Mouse (Mus musculus) ES-Bruce4 (cell line): Measurements from ENCODE around the gene Orai2.

Experiments
- CTCF ChIP-seq: IDR thresholded peaks from one replicate; pipeline ENCODE4 v1.8.1; 2011; ENCODE audit warnings: low read depth, low read length
- EP300 ChIP-seq: IDR thresholded peaks from 2 replicates; pipeline ENCODE4 v1.6.1; 2011; ENCODE audit warnings: low read depth, low read length; ENCODE audit not compliant: insufficient read depth
- POLR2A ChIP-seq: IDR thresholded peaks from one replicate; pipeline ENCODE4 v1.8.1; 2011; ENCODE audit warnings: low read length; ENCODE audit not compliant: insufficient read depth

- TF ChIP-seq CTCF (peak; percentile 84), POLR2A (no peak), EP300 (no peak)
Measured at GRCm38 (mm10) chr5:136137658-136138274, 32.7 kb downstream of the Orai2 start.
